Mouse (Mus musculus): Measurements from ENCODE around the gene Itgae.
"Not testable (repeated sequence)": the region's sequence is repeated elsewhere in the genome, so short reads cannot be mapped to it uniquely, and the experiment has no call there.

Itgae gene

GRCm38 (mm10) chr11:73092877-73093276 lies 2.5 kb downstream of the Itgae start:
- DNase-seq (ENCODE audit: low read depth, low spot score), result no peak

- DNase-seq (ENCODE audit: low read depth, low spot score), result no peak
Measured at GRCm38 (mm10) chr11:73094231-73094995, 4.0 kb downstream of the Itgae start.

- no peak for DNase-seq (ENCODE audit: low read depth, low spot score)
Measured at GRCm38 (mm10) chr11:73098860-73099259, 8.5 kb downstream of the Itgae start.

GRCm38 (mm10) chr11:73099976-73100750 lies 9.8 kb downstream of the Itgae start:
- DNase-seq (ENCODE audit: low read depth, low spot score), result no peak

- no peak for DNase-seq (ENCODE audit: low read depth, low spot score)
Measured at GRCm38 (mm10) chr11:73101308-73101707, 10.9 kb downstream of the Itgae start.

GRCm38 (mm10) chr11:73105246-73105645 lies 14.9 kb downstream of the Itgae start:
- no peak for DNase-seq (ENCODE audit: low read depth, low spot score)

- not testable (repeated sequence) for DNase-seq (ENCODE audit: low read depth, low spot score)
Measured at GRCm38 (mm10) chr11:73107358-73107757, 17.0 kb downstream of the Itgae start.

GRCm38 (mm10) chr11:73108195-73108897 lies 18.0 kb downstream of the Itgae start:
- no peak for DNase-seq (ENCODE audit: low read depth, low spot score)

GRCm38 (mm10) chr11:73108898-73109625 lies 18.7 kb downstream of the Itgae start:
- DNase-seq (ENCODE audit: low read depth, low spot score), result no peak

- DNase-seq (ENCODE audit: low read depth, low spot score), result no peak
Measured at GRCm38 (mm10) chr11:73109941-73110340, 19.6 kb downstream of the Itgae start.

- no peak for DNase-seq (ENCODE audit: low read depth, low spot score)
Measured at GRCm38 (mm10) chr11:73111414-73111813, 21.0 kb downstream of the Itgae start.

- no peak for DNase-seq (ENCODE audit: low read depth, low spot score)
Measured at GRCm38 (mm10) chr11:73126495-73126894, 36.1 kb downstream of the Itgae start.

- no peak for DNase-seq (ENCODE audit: low read depth, low spot score)
Measured at GRCm38 (mm10) chr11:73131020-73131419, 40.6 kb downstream of the Itgae start.

- no peak for DNase-seq (ENCODE audit: low read depth, low spot score)
Measured at GRCm38 (mm10) chr11:73132999-73133398, 42.6 kb downstream of the Itgae start.

GRCm38 (mm10) chr11:73134222-73134621 lies 43.8 kb downstream of the Itgae start:
- DNase-seq (ENCODE audit: low read depth, low spot score), result no peak

- DNase-seq (ENCODE audit: low read depth, low spot score), result no peak
Measured at GRCm38 (mm10) chr11:73136587-73136986, 46.2 kb downstream of the Itgae start.

GRCm38 (mm10) chr11:73137116-73137515 lies 46.7 kb downstream of the Itgae start:
- DNase-seq (ENCODE audit: low read depth, low spot score), result no peak

GRCm38 (mm10) chr11:73137591-73138501 lies 47.5 kb downstream of the Itgae start, which contains the start of gene Haspin:
Haspin (minus strand) TSS chr11:73138294.
- peak; percentile 49 for DNase-seq (ENCODE audit: low read depth, low spot score)

- no peak for DNase-seq (ENCODE audit: low read depth, low spot score)
Measured at GRCm38 (mm10) chr11:73144261-73144681, 53.9 kb downstream of the Itgae start.
